Mouse (Mus musculus): Measurements from ENCODE around the gene Preb. TPM values are rescaled to one million over a fixed set of nuclear protein-coding genes. Genes with fewer than 3 reads are reported as not detected.

The Preb gene
- total RNA-seq, 1 experiment from 2014 or later: 56.5 TPM

DNA sequence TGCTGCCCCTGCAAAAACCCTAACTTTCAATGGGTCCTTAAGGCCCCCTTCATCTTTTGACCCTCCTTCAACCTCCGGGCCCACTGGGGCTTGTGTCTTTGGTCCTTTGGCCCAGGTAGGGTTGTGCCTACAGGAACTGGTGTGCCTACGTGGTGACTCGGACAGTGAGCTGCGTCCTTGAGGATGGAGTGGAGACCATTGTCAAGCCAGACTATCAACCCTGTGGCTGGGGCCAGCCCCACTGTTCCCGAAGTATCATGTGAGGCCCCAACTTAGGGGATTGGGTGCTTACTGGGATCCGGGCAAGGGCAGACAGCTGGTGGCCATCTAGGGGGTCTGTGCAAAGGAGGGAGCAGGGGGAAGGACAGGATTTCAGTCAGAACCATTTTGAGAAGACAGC is 45.3 kb downstream of the Preb start:
- no peak for ATAC-seq (replicated peaks in 1 of 2; ENCODE audit: insufficient read depth in 1 of 2, low FRiP score in 2 of 2, low TSS enrichment in 1 of 2, low read depth in 1 of 2, poor library complexity in 2 of 2, severe bottlenecking in 2 of 2)

DNA sequence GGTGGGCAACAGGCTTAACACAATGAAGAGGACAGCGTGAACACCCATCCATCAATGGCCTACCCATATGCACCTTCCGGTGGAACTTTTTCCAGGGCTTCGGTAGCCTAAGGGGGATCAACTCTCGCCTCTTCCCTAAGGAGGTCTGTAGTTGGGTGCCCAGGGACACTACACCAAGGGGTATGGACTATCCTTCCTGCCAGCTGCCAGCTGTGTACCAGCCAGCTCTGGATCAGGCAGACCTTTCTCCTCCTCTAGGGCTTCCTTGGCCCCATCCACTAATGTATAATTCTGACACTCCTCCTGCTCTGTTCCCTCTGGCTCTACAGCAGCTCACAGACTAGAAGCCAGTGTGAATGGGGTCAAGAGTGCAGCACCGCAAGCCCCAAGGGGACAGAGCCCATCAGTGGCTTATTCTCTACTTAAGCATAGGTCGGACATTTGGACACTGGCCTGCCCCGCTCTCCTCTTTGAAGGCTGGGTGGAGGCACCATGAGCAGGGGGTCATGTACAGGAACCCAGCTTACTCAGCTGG is 46.0 kb downstream of the Preb start:
- no peak for ATAC-seq (replicated peaks in 1 of 2; ENCODE audit: insufficient read depth in 1 of 2, low FRiP score in 2 of 2, low TSS enrichment in 1 of 2, low read depth in 1 of 2, poor library complexity in 2 of 2, severe bottlenecking in 2 of 2)

DNA sequence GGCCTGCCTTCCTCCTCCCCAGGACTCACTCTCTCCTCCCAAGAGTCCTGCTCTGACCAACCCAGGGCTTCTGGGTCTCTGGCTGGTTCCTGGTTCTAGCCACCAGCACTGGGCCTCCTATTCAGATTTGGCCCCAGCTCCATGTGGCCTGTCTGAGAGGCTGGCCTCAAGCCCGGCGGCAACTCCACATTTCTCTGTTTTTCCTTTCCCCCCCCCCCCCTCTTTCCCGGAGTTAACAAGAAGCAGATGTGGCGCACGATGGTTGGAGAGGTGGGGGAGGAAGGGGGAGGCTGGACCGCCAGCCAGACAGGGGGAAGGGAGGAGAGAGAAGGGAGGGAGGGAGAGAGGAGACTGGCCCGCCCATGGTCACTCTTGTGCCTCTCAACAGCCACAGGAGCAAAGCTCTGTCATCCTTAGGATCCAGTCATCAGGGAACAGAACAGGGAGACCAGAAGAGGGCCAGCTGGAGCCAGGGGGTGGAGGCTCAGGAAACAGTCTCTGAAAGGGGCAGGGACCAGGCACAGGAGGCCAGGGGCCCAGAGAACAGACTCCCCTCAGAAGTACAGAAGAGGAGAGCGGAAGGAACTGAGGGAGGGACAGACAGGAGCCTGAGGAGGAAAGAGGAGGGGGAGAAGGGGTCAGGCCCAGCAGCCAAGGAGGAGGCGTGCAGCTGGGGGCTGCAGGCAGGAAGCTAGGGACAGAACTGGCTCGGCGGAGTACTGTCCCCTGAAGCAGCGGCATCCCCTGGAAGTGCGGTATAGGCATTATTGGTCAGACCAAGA is 46.9 kb downstream of the Preb start, which contains the start of gene Emilin1:
Emilin1 (plus strand) TSS at position 343 of the 782 bp plus-strand sequence.
- peak; percentile 25 to 39; a peak in 3 of 4 replicates for ATAC-seq (replicated peaks in 1 of 2; ENCODE audit: insufficient read depth in 1 of 2, low FRiP score in 2 of 2, low TSS enrichment in 1 of 2, low read depth in 1 of 2, poor library complexity in 2 of 2, severe bottlenecking in 2 of 2)

- no peak for ATAC-seq (replicated peaks in 1 of 2; ENCODE audit: insufficient read depth in 1 of 2, low FRiP score in 2 of 2, low TSS enrichment in 1 of 2, low read depth in 1 of 2, poor library complexity in 2 of 2, severe bottlenecking in 2 of 2)
Measured at GRCm38 (mm10) chr5:30912156-30912555, 48.0 kb downstream of the Preb start.

DNA sequence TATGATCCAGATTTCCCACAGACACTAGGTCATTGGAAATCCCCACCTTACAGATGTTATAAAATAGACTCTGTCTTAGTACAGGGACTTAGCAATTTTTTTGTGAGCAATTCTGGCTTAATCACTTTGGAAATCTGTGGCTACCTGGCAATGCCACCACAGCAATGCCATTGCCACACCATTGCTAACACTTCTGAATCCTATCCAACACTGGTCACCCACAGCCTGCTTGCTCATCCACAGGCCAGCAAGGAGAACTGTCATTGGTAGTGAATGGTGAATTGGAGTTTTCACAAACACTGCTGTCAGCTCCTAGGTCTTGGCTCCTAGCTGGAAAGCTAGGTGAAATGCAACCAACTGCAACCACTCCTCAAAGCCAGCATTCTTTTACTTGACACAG is 49.7 kb downstream of the Preb start:
- no peak for ATAC-seq (replicated peaks in 1 of 2; ENCODE audit: insufficient read depth in 1 of 2, low FRiP score in 2 of 2, low TSS enrichment in 1 of 2, low read depth in 1 of 2, poor library complexity in 2 of 2, severe bottlenecking in 2 of 2)

DNA sequence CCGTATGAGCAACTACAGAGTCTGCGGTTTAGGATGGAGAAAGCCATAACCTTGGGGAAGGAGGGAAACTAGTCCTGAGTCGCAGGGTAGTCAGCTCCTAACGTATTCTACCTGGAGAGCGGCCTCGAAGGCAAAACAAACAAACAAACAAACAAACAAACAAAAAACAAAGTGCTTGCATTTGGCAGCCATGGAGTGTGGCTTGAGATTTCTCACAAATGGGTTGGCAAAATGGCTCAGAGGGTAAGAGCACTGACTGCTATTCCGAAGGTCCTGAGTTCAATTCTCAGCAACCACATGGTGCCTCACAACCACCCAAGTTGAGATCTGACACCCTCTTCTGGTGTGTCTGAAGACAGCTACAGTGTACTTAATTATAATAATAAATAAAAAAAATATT is 50.3 kb downstream of the Preb start:
- no peak for ATAC-seq (replicated peaks in 1 of 2; ENCODE audit: insufficient read depth in 1 of 2, low FRiP score in 2 of 2, low TSS enrichment in 1 of 2, low read depth in 1 of 2, poor library complexity in 2 of 2, severe bottlenecking in 2 of 2)

DNA sequence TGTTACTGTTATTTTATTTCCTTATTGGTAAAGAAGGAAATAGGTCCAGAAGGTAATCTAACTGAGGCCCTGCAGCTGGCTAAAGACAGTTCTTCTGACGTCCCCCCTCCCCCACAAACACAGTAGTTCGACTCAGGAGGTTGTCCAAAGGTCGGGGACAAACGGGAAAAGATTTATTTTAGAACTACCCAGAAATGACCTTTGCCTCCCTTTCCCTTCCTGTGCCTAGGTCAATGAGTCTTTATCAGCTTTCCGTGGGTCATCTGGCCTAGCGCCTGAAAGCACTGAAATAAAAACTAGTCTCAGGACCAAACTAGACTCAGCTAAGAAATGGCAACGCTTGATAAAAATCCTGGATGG is 50.9 kb downstream of the Preb start:
- no peak for ATAC-seq (replicated peaks in 1 of 2; ENCODE audit: insufficient read depth in 1 of 2, low FRiP score in 2 of 2, low TSS enrichment in 1 of 2, low read depth in 1 of 2, poor library complexity in 2 of 2, severe bottlenecking in 2 of 2)

GRCm38 (mm10) chr5:30908426-30909299 is 51.5 kb downstream of the Preb start:
- no peak for ATAC-seq (replicated peaks in 1 of 2; ENCODE audit: insufficient read depth in 1 of 2, low FRiP score in 2 of 2, low TSS enrichment in 1 of 2, low read depth in 1 of 2, poor library complexity in 2 of 2, severe bottlenecking in 2 of 2)

GRCm38 (mm10) chr5:30907413-30908059 is 52.6 kb downstream of the Preb start, which contains the start of gene Ost4:
Gene Ost4, minus strand, starts transcription at chr5:30907788.
- peak; percentile 94 to 96 for ATAC-seq (replicated peaks in 1 of 2; ENCODE audit: insufficient read depth in 1 of 2, low FRiP score in 2 of 2, low TSS enrichment in 1 of 2, low read depth in 1 of 2, poor library complexity in 2 of 2, severe bottlenecking in 2 of 2)

DNA sequence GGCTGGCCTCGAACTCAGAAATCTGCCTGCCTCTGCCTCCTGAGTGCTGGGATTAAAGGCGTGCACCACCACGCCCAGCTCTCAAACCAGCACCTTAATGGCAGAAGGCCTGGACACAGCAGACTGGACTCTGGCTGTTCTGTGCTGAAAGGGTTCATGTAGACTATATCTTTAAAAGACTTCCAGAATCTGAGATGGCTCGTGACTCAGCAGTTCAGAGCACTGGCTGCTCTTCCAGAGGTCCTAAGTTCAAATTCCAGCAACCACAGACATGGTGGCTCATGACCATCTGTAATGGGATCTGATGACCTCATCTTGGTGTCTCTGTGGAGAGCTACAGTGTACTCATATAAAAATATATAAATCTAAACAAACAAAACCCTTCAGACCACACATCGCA is 58.3 kb downstream of the Preb start:
- no peak for ATAC-seq (replicated peaks in 1 of 2; ENCODE audit: insufficient read depth in 1 of 2, low FRiP score in 2 of 2, low TSS enrichment in 1 of 2, low read depth in 1 of 2, poor library complexity in 2 of 2, severe bottlenecking in 2 of 2)

Other genes starting within 250 kb of the Preb start
- not detected in 2 replicates for gene Dpysl5, start 248.8 kb downstream of the Preb start, total RNA-seq (2017)
- gene Mapre3, start 145.7 kb downstream of the Preb start, total RNA-seq (2017): 0.88 and 2.8 TPM in 2 replicates
- gene Tmem214, start 92.3 kb downstream of the Preb start, total RNA-seq (2017): 12.0 and 17.8 TPM in 2 replicates
- gene Agbl5, start 71.7 kb downstream of the Preb start, total RNA-seq (2017): 19.3 and 25.6 TPM in 2 replicates
- 190 and 197 TPM in 2 replicates for gene Ost4, start 52.6 kb downstream of the Preb start, total RNA-seq (2017)
- gene Emilin1, start 47.0 kb downstream of the Preb start, total RNA-seq (2017): 31.9 and 48.9 TPM in 2 replicates
- gene Khk, start 38.9 kb downstream of the Preb start, total RNA-seq (2017): 69.2 and 71.8 TPM in 2 replicates
- gene Cgref1, start 14.8 kb downstream of the Preb start, total RNA-seq (2017): not detected in 2 replicates
- not detected in 2 replicates for gene Tcf23, start 8.3 kb upstream of the Preb start, total RNA-seq (2017)
- 69.1 and 74.0 TPM in 2 replicates for gene Atraid, start 88.0 kb upstream of the Preb start, total RNA-seq (2017)
- 5.1 and 6.7 TPM in 2 replicates for gene Slc5a6, start 88.6 kb upstream of the Preb start, total RNA-seq (2017)
- 22.2 and 33.5 TPM in 2 replicates for gene Cad, start 94.4 kb upstream of the Preb start, total RNA-seq (2017)
- gene Dnajc5g, start 145.9 kb upstream of the Preb start, total RNA-seq (2017): not detected in 2 replicates
- gene Slc30a3, start 147.9 kb upstream of the Preb start, total RNA-seq (2017): not detected in 2 replicates
- not detected in 2 replicates for gene Trim54, start 156.4 kb upstream of the Preb start, total RNA-seq (2017)
- not detected in 2 replicates for gene Ucn, start 178.5 kb upstream of the Preb start, total RNA-seq (2017)
- gene Mpv17, start 193.9 kb upstream of the Preb start, total RNA-seq (2017): 32.1 and 51.0 TPM in 2 replicates
- 1.2 TPM in 1 of 2 replicates, not detected in the other for gene Gm29609, start 219.6 kb upstream of the Preb start, total RNA-seq (2017)
- gene Gtf3c2, start 219.8 kb upstream of the Preb start, total RNA-seq (2017): 64.3 and 83.3 TPM in 2 replicates
- 33.8 and 37.6 TPM in 2 replicates for gene Snx17, start 232.9 kb upstream of the Preb start, total RNA-seq (2017)
- gene Eif2b4, start 233.1 kb upstream of the Preb start, total RNA-seq (2017): 11.4 and 16.0 TPM in 2 replicates
- gene Zfp513, start 241.9 kb upstream of the Preb start, total RNA-seq (2017): 5.8 and 11.3 TPM in 2 replicates

All from hematopoietic stem cell, adult 5-6 weeks (primary cell).